ENCODE assay signal across 8 mouse cellular contexts in genomic region chr1:34432411-34432775, GRCm38 (mm10). TPM values are rescaled to one million over a fixed set of nuclear protein-coding genes. Genes with fewer than 3 reads are reported as not detected.
DNase-seq lines count a peak whose midpoint lies in the region; ATAC-seq lines count a peak whose summit lies in the region.

No protein-coding gene starts in this region.

- ATAC-seq in heart, embryonic 15.5 days (replicated peaks; ENCODE audit: insufficient number of reproducible peaks, insufficient read depth, low FRiP score, low read depth) = no peak
- no peak for ATAC-seq in limb, embryonic 12.5 days (ENCODE audit: insufficient number of reproducible peaks, insufficient read depth, low FRiP score, low TSS enrichment, low read depth)
- ATAC-seq in neural tube, embryonic 11.5 days (ENCODE audit: insufficient read depth, low FRiP score, low TSS enrichment) = no peak
- no peak for ATAC-seq in megakaryocyte-erythroid progenitor cell, adult 5-6 weeks (replicated peaks; ENCODE audit: low FRiP score, low TSS enrichment, poor library complexity, severe bottlenecking)
- ATAC-seq in megakaryocyte, adult 5-6 weeks (ENCODE audit: poor library complexity, severe bottlenecking) = no peak

- peak overlapping the region; percentile 82 for H3K4me2 ChIP-seq in heart, embryonic 15.5 days
- peak overlapping the region; percentile 59 for H3K4me2 ChIP-seq in limb, embryonic 12.5 days
- H3K4me2 ChIP-seq in neural tube, embryonic 11.5 days (ENCODE audit: low read depth) = peak overlapping the region; percentile 65

- peaks cover 18% of the 10 kb centered on the region for H3K4me1 ChIP-seq in heart, embryonic 15.5 days (replicated peaks)
- H3K4me1 ChIP-seq in limb, embryonic 12.5 days (replicated peaks) = peaks cover 6% of the 10 kb centered on the region; the same call in 1 of the 2 replicates
- H3K4me1 ChIP-seq in neural tube, embryonic 11.5 days (ENCODE audit: control insufficient read depth, insufficient read depth, low read length) = no peaks in the 10 kb centered on the region

- peak overlapping the region; percentile 65; the same call in 1 of the 2 replicates for H3K9ac ChIP-seq in heart, embryonic 15.5 days
- 0 out of 2 replicates have a peak overlapping the region, but pooled peaks have one; percentile 62 for H3K9ac ChIP-seq in limb, embryonic 12.5 days (replicated peaks)
- peak overlapping the region; percentile 69 for H3K9ac ChIP-seq in neural tube, embryonic 11.5 days (ENCODE audit: low read length)

- H3K27me3 ChIP-seq in heart, embryonic 15.5 days = no peaks in the 10 kb centered on the region
- H3K27me3 ChIP-seq in limb, embryonic 12.5 days = no peaks in the 10 kb centered on the region
- no peaks in the 10 kb centered on the region for H3K27me3 ChIP-seq in neural tube, embryonic 11.5 days (ENCODE audit: control insufficient read depth, insufficient read depth, low read length)

- WGBS in heart, embryonic 15.5 days = 53% methylated on average over 13 of the region's 13 CpGs
- WGBS in limb, embryonic 12.5 days = 51% methylated on average over 13 of the region's 13 CpGs
- 33% methylated on average over 13 of the region's 13 CpGs for WGBS in neural tube, embryonic 11.5 days

- DNase-seq in left cerebral cortex, postnatal 4 days = peak; percentile 60
- DNase-seq in left cerebral cortex, adult 11 months (ENCODE audit: low spot score) = no peak
- DNase-seq in cerebellum, adult 9-10 months = peak; percentile 65
- DNase-seq in neural tube, embryonic 11.5 days (ENCODE audit: low spot score) = no peak

- H3K4me3 ChIP-seq in heart, embryonic 15.5 days = peak overlapping the region; percentile 81
- H3K4me3 ChIP-seq in limb, embryonic 12.5 days (replicated peaks) = peak overlapping the region; percentile 44
- H3K4me3 ChIP-seq in neural tube, embryonic 11.5 days (ENCODE audit: low read depth, low read length) = peak overlapping the region; percentile 41

- H3K27ac ChIP-seq in heart, embryonic 15.5 days = no peak overlapping the region
- peak overlapping the region; percentile 75; the same call in 1 of the 2 replicates for H3K27ac ChIP-seq in limb, embryonic 12.5 days
- H3K27ac ChIP-seq in neural tube, embryonic 11.5 days (ENCODE audit: low read depth, low read length) = peak overlapping the region; percentile 80

- peaks cover 15% of the 10 kb centered on the region for H3K9me3 ChIP-seq in heart, embryonic 15.5 days (replicated peaks)
- H3K9me3 ChIP-seq in limb, embryonic 12.5 days = peaks cover 36% of the 10 kb centered on the region
- H3K9me3 ChIP-seq in neural tube, embryonic 11.5 days (ENCODE audit: control insufficient read depth, low read length) = peaks cover 7% of the 10 kb centered on the region

- peaks cover 21% of the 10 kb centered on the region for H3K36me3 ChIP-seq in heart, embryonic 15.5 days
- peaks cover 22% of the 10 kb centered on the region for H3K36me3 ChIP-seq in limb, embryonic 12.5 days
- H3K36me3 ChIP-seq in neural tube, embryonic 11.5 days (ENCODE audit: control insufficient read depth, insufficient read depth, low read length) = peaks cover 7% of the 10 kb centered on the region

- intact Hi-C loops in left cerebral cortex, postnatal 4 days (cut with DNase I) = no loop called here

RNA-seq across cellular contexts. Expression of gene Ccdc115, which starts 7.1 kb away (rescaled TPM):
- 10 to 100 TPM; 22.5 to 29.0 TPM for total RNA-seq in left cerebral cortex, postnatal 4 days (2021)
- polyA plus RNA-seq in heart, embryonic 15.5 days (2015; fragmentation: Nextera tagmentation; extraction: Ambion mirVana) = 41.4 and 44.3 TPM in 2 replicates
- 45.4 and 45.7 TPM in 2 replicates for polyA plus RNA-seq in limb, embryonic 12.5 days (2016; fragmentation: Nextera tagmentation; extraction: Ambion mirVana)
- 63.3 and 71.2 TPM in 2 replicates for polyA plus RNA-seq in neural tube, embryonic 11.5 days (2014; fragmentation: Nextera tagmentation; extraction: Ambion mirVana)
- 35.9 and 38.8 TPM in 2 replicates for total RNA-seq in megakaryocyte-erythroid progenitor cell, adult 5-6 weeks (2014; fragmentation: Nextera tagmentation)
- total RNA-seq in megakaryocyte-erythroid progenitor cell, adult 5-6 weeks (2017) = 42.1 and 45.4 TPM in 2 replicates
- 47.7 and 48.0 TPM in 2 replicates for total RNA-seq in megakaryocyte, adult 5-6 weeks (2015)
- 42.1 and 55.3 TPM in 2 replicates for total RNA-seq in megakaryocyte, adult 5-6 weeks (2017)

RNA-seq across cellular contexts. Expression of gene Imp4, which starts 7.3 kb away (rescaled TPM):
- total RNA-seq in left cerebral cortex, postnatal 4 days (2021) = 10 to 100 TPM; 30.5 to 36.7 TPM
- 50.2 and 63.2 TPM in 2 replicates for polyA plus RNA-seq in heart, embryonic 15.5 days (2015; fragmentation: Nextera tagmentation; extraction: Ambion mirVana)
- polyA plus RNA-seq in limb, embryonic 12.5 days (2016; fragmentation: Nextera tagmentation; extraction: Ambion mirVana) = 90.3 and 93.1 TPM in 2 replicates
- polyA plus RNA-seq in neural tube, embryonic 11.5 days (2014; fragmentation: Nextera tagmentation; extraction: Ambion mirVana) = 107 and 108 TPM in 2 replicates
- 55.7 and 74.9 TPM in 2 replicates for total RNA-seq in megakaryocyte-erythroid progenitor cell, adult 5-6 weeks (2014; fragmentation: Nextera tagmentation)
- 27.2 and 31.5 TPM in 2 replicates for total RNA-seq in megakaryocyte-erythroid progenitor cell, adult 5-6 weeks (2017)
- 29.1 and 30.6 TPM in 2 replicates for total RNA-seq in megakaryocyte, adult 5-6 weeks (2015)
- 13.3 and 14.7 TPM in 2 replicates for total RNA-seq in megakaryocyte, adult 5-6 weeks (2017)

RNA-seq across cellular contexts. Expression of gene Ptpn18, which starts 27.2 kb away (rescaled TPM):
- 1 to 10 TPM; 3.4 to 4.0 TPM for total RNA-seq in left cerebral cortex, postnatal 4 days (2021)
- 12.0 and 17.9 TPM in 2 replicates for polyA plus RNA-seq in heart, embryonic 15.5 days (2015; fragmentation: Nextera tagmentation; extraction: Ambion mirVana)
- 10.8 and 13.4 TPM in 2 replicates for polyA plus RNA-seq in limb, embryonic 12.5 days (2016; fragmentation: Nextera tagmentation; extraction: Ambion mirVana)
- polyA plus RNA-seq in neural tube, embryonic 11.5 days (2014; fragmentation: Nextera tagmentation; extraction: Ambion mirVana) = 6.6 and 8.0 TPM in 2 replicates
- 12.5 and 40.1 TPM in 2 replicates for total RNA-seq in megakaryocyte-erythroid progenitor cell, adult 5-6 weeks (2014; fragmentation: Nextera tagmentation)
- 27.3 and 67.9 TPM in 2 replicates for total RNA-seq in megakaryocyte-erythroid progenitor cell, adult 5-6 weeks (2017)
- 74.4 and 86.1 TPM in 2 replicates for total RNA-seq in megakaryocyte, adult 5-6 weeks (2015)
- 415 and 428 TPM in 2 replicates for total RNA-seq in megakaryocyte, adult 5-6 weeks (2017)

Comparison
In these comparisons a context has a peak if more than half of its experiments do, and no peak if none do; other contexts are left out.
1. DNase-seq: peak in left cerebral cortex, postnatal 4 days (single experiment) and cerebellum, adult 9-10 months (single experiment); none in left cerebral cortex, adult 11 months (single experiment) and neural tube, embryonic 11.5 days (single experiment).
2. Peak in every context shown above with its lines, with median percentiles within 50 percentile points of each other: H3K4me2 ChIP-seq, H3K4me3 ChIP-seq and H3K9ac ChIP-seq.